Mouse (Mus musculus) G1E (cell line): ENCODE results near the gene Neto2. TPM values are rescaled to one million over a fixed set of nuclear protein-coding genes. Genes with fewer than 3 reads are reported as not detected.

Source experiments
- ATAC-seq: 2 replicates; pipeline ENCODE4 v1.8.0; 2016; ENCODE audit warnings: mild to moderate bottlenecking; ENCODE audit not compliant: insufficient number of reproducible peaks, poor library complexity, low FRiP score, severe bottlenecking; ENCODE audit errors: extremely low read depth
- DNase-seq: peaks from one replicate; pipeline ENCODE4 v3.0.0; 2012; ENCODE audit warnings: low spot score
- H3K27me3 ChIP-seq: 2 replicates; pipeline ENCODE4 v1.6.1; 2012; ENCODE audit warnings: mild to moderate bottlenecking, low read length, inconsistent platforms; ENCODE audit not compliant: insufficient read depth
- H3K36me3 ChIP-seq: replicated peaks from 2 replicates; pipeline ENCODE3; 2012; ENCODE audit warnings: mild to moderate bottlenecking, inconsistent platforms
- H3K4me1 ChIP-seq: 2 replicates; pipeline ENCODE4 v1.6.1; 2012; ENCODE audit warnings: low read depth, low read length, inconsistent platforms, mixed read lengths; ENCODE audit not compliant: insufficient read depth
- H3K4me3 ChIP-seq: 2 replicates; pipeline ENCODE4 v1.5.1; 2012; ENCODE audit warnings: low read depth, mild to moderate bottlenecking, inconsistent platforms, low read length, moderate library complexity, mixed read lengths
- H3K9me3 ChIP-seq: replicated peaks from 2 replicates; pipeline ENCODE4 v1.6.1; 2012; ENCODE audit warnings: inconsistent platforms
- CTCF ChIP-seq: IDR thresholded peaks from 2 replicates; pipeline ENCODE4 v1.5.1; 2012; ENCODE audit warnings: low read depth, low read length, inconsistent platforms, mixed read lengths
- GATA1 ChIP-seq: IDR thresholded peaks from 2 replicates; pipeline ENCODE4 v1.6.1; 2012; ENCODE audit warnings: borderline replicate concordance, low read length, inconsistent platforms, mixed read lengths
- GATA2 ChIP-seq: IDR thresholded peaks from 2 replicates; pipeline ENCODE4 v1.6.1; 2012; ENCODE audit warnings: low read depth, low read length, inconsistent platforms, borderline replicate concordance
- POLR2AphosphoS5 ChIP-seq: IDR thresholded peaks from 2 replicates; pipeline ENCODE4 v1.6.1; 2012; ENCODE audit warnings: low read depth, low read length, inconsistent platforms; ENCODE audit not compliant: insufficient replicate concordance
- TAL1 ChIP-seq: conservative IDR thresholded peaks from 2 replicates; pipeline ENCODE4 v1.6.1; 2012; ENCODE audit warnings: low read depth, low read length, inconsistent platforms, mixed read lengths
- polyA plus RNA-seq: library from polyadenylated mRNA; stranded (reverse); fragments of >175 nt; gene quantifications from 2 replicates; pipeline ENCODE4 v1.2.3, GENCODE M21; 2012
- total RNA-seq, 2 experiments: library from RNA; stranded (forward) in 1 of 2; stranded (reverse) in 1 of 2; fragments of 200-1000 nt in 1 of 2; fragments of >200 nt in 1 of 2; fragmentation: Nextera tagmentation in 1 of 2; gene quantifications; 2 replicates each; pipeline ENCODE4 v1.2.3; 2014 to 2017

Neto2 gene
- total and polyA plus RNA-seq, 3 experiments = 0.05 TPM; not detected in 2

- no peak overlapping the region for H3K4me3 ChIP-seq
- TF ChIP-seq POLR2AphosphoS5 = no peak
- no peak for TF ChIP-seq CTCF
- TF ChIP-seq GATA2 = no peak
- no peak for TF ChIP-seq TAL1
- no peak for TF ChIP-seq GATA1
- H3K27me3 ChIP-seq = peaks cover 8% of the 10 kb centered on the region; the same call in 1 of the 2 replicates
- DNase-seq (no peak), ATAC-seq (no peak)
- H3K9me3 ChIP-seq = no peaks in the 10 kb centered on the region
- H3K36me3 ChIP-seq = no peaks in the 10 kb centered on the region
- H3K4me1 ChIP-seq = peaks cover 3% of the 10 kb centered on the region; the same call in 1 of the 2 replicates
These were observed 93.8 kb downstream of the Neto2 start for GRCm38 (mm10) chr8:85606974-85607373.

- Histone ChIP-seq H3K4me3 (no peak overlapping the region), H3K36me3 (no peaks in the 10 kb centered on the region), H3K4me1 (peaks cover 3% of the 10 kb centered on the region; the same call in 1 of the 2 replicates), H3K9me3 (no peaks in the 10 kb centered on the region), H3K27me3 (peaks cover 8% of the 10 kb centered on the region; the same call in 1 of the 2 replicates)
- TF ChIP-seq CTCF (no peak), GATA1 (no peak), TAL1 (no peak), POLR2AphosphoS5 (no peak), GATA2 (no peak)
- DNase-seq (no peak), ATAC-seq (no peak)
These were observed 94.2 kb downstream of the Neto2 start for GRCm38 (mm10) chr8:85606561-85606960.

- TF ChIP-seq GATA2 = no peak
- no peak for TF ChIP-seq CTCF
- TF ChIP-seq TAL1 = no peak
- TF ChIP-seq POLR2AphosphoS5 = no peak
- no peak for TF ChIP-seq GATA1
- DNase-seq = no peak
These were observed 96.5 kb downstream of the Neto2 start for GRCm38 (mm10) chr8:85604201-85604600.

GRCm38 (mm10) chr8:85603203-85603895, 97.4 kb downstream of the Neto2 start:
- ATAC-seq = no peak
- Histone ChIP-seq H3K27me3 (peaks cover 11% of the 10 kb centered on the region; the same call in 1 of the 2 replicates), H3K4me3 (no peak overlapping the region), H3K36me3 (no peaks in the 10 kb centered on the region), H3K9me3 (no peaks in the 10 kb centered on the region), H3K4me1 (peaks cover 3% of the 10 kb centered on the region; the same call in 1 of the 2 replicates)
- no peak for DNase-seq
- TF ChIP-seq TAL1 = no peak

More at GRCm38 (mm10) chr8:85604201-85604600, 96.5 kb downstream of the Neto2 start:
- no peak for ATAC-seq
- H3K4me1 ChIP-seq = peaks cover 3% of the 10 kb centered on the region; the same call in 1 of the 2 replicates
- no peaks in the 10 kb centered on the region for H3K9me3 ChIP-seq
- no peaks in the 10 kb centered on the region for H3K36me3 ChIP-seq
- H3K4me3 ChIP-seq = no peak overlapping the region
- H3K27me3 ChIP-seq = peaks cover 10% of the 10 kb centered on the region; the same call in 1 of the 2 replicates

- H3K27me3 ChIP-seq = peaks cover 11% of the 10 kb centered on the region; the same call in 1 of the 2 replicates
- H3K36me3 ChIP-seq = no peaks in the 10 kb centered on the region
- TF ChIP-seq TAL1 = no peak
- TF ChIP-seq GATA1 = no peak
- no peak for TF ChIP-seq POLR2AphosphoS5
- TF ChIP-seq GATA2 = no peak
- TF ChIP-seq CTCF = no peak
- H3K4me1 ChIP-seq = peaks cover 3% of the 10 kb centered on the region; the same call in 1 of the 2 replicates
- ATAC-seq (no peak), DNase-seq (no peak)
- H3K4me3 ChIP-seq = no peak overlapping the region
- no peaks in the 10 kb centered on the region for H3K9me3 ChIP-seq
These were observed 98.0 kb downstream of the Neto2 start for GRCm38 (mm10) chr8:85602737-85603136.

- no peaks in the 10 kb centered on the region for H3K36me3 ChIP-seq
- DNase-seq (no peak), ATAC-seq (no peak)
- H3K27me3 ChIP-seq = peaks cover 11% of the 10 kb centered on the region; the same call in 1 of the 2 replicates
- H3K4me1 ChIP-seq = peaks cover 3% of the 10 kb centered on the region; the same call in 1 of the 2 replicates
- no peak overlapping the region for H3K4me3 ChIP-seq
- H3K9me3 ChIP-seq = no peaks in the 10 kb centered on the region
- TF ChIP-seq GATA1 = no peak
- no peak for TF ChIP-seq POLR2AphosphoS5
- no peak for TF ChIP-seq GATA2
- TF ChIP-seq TAL1 = no peak
- no peak for TF ChIP-seq CTCF
These were observed 99.0 kb downstream of the Neto2 start for GRCm38 (mm10) chr8:85601741-85602140.
